Mouse (Mus musculus): ENCODE measurements around the gene Ovol3. TPM values are rescaled to one million over a fixed set of nuclear protein-coding genes. Genes with fewer than 3 reads are reported as not detected.
A peak's percentile ranks its signal among the peaks of the same experiment; 100 is the strongest.
"Not testable (repeated sequence)": the region's sequence is repeated elsewhere in the genome, so short reads cannot be mapped to it uniquely, and the experiment has no call there.

Ovol3 gene
- polyA plus RNA-seq, 1 experiment from 2014 or later = not detected

DNA sequence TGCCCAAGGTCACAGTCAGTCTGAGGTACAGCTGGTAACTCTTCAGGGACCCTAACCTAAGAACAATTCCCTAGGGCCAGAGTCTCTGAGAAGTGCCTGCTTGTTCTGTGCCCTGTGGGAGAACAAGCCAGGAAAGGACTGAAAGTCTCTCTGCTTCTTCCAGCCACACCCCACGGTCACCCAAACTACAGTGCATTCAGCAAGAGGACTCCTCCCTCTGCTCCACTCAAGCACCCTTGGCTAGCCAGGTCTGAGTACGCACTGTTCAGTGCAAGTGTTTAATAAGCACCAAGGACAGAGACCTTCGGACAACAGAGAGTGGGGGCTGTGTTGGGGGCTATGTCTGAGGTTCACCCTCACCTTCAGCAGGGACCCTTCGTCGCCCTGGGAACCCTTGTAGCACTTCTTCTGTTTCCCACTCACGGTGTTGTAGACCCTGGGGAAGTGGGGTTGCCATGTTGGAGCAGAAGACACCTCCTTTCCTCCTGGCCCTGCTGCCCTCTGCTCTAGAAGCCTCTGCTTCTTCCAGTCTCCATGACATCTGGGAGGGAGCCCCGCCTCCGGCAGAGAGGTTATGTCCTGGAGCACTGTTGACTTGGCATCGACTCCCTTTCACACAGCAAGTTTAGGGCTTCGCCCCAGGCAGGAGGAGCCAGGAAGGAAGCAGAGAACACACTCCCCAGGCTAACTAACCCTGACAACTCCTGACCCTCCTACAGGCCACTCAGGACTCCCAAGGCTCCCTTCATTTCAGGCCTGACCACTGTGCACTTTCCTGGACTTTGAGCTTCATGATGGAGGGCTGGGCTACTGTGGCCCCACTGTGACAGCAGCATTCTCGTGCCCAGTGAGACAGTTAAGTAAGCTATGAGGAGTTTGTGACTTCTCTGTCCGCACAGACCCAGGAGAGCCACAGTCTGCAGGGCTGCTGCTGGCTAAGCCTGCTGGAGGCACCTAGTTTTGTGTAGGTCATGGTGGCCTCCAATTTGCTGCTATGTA lies 16.7 kb upstream of the Ovol3 start:
- Histone ChIP-seq H3K27ac (peak overlapping the region; percentile 13; the same call in 1 of the 2 replicates), H3K9me3 (no peaks in the 10 kb centered on the region), H3K4me1 (no peaks in the 10 kb centered on the region), H3K36me3 (replicated peaks) (peaks cover 59% of the 10 kb centered on the region), H3K4me2 (no peak overlapping the region), H3K27me3 (no peaks in the 10 kb centered on the region), H3K4me3 (replicated peaks) (no peak overlapping the region), H3K9ac (no peak overlapping the region)
- no peak for ATAC-seq (ENCODE audit: low FRiP score)
- WGBS = 89% methylated on average over 12 of the region's 12 CpGs

DNA sequence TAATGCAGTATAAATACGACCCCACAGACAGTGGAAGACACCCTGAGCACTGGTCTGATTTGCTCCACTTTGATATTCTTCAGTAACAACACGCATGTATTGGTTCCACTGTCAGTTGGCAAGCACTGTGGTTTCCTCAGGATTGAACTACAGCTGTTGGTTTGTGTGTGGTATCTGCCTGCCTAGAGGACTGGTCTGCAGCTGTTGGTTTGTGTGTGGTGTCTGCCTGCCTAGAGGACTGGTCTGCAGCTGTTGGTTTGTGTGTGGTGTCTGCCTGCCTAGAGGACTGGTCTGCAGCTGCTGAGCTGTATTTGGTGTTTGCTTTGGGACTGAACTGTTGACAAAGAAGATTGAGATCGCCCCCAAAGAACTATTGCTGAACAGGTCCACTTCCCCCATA lies 1.8 kb upstream of the Ovol3 start:
- not testable (repeated sequence) for H3K27ac ChIP-seq; H3K4me2 ChIP-seq; H3K4me3 ChIP-seq (replicated peaks); H3K27me3 ChIP-seq; ATAC-seq (ENCODE audit: low FRiP score); H3K9ac ChIP-seq; H3K9me3 ChIP-seq
- 91% methylated on average over 3 of the region's 3 CpGs for WGBS
- H3K36me3 ChIP-seq (replicated peaks) = peaks cover 49% of the 10 kb centered on the region
- peaks cover 11% of the 10 kb centered on the region for H3K4me1 ChIP-seq

DNA sequence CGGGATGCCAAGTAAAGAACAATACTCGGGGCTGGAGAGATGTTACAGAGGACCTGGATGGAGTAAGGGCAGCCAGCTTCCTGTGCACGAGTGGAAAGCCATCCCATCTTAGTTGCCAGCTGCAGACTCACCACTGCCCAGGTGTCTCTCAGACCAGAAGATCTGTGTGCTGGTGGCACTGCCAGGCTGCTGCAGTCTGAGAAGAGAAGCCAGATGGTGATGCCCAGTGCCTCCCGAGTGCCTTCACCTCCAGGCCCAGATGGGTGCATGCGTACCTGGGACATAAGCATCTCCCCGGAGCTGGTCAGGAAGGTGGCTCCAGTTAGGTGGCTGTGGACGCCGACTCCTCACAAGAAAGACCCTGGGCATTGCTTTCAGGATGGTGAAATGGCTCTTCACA lies 434 bp downstream of the Ovol3 start:
- H3K4me3 ChIP-seq (replicated peaks) = no peak overlapping the region
- no peak overlapping the region for H3K4me2 ChIP-seq
- H3K9ac ChIP-seq = no peak overlapping the region
- 95% methylated on average over 8 of the region's 8 CpGs for WGBS
- no peaks in the 10 kb centered on the region for H3K9me3 ChIP-seq
- peaks cover 20% of the 10 kb centered on the region for H3K4me1 ChIP-seq
- ATAC-seq (ENCODE audit: low FRiP score) = no peak
- H3K27me3 ChIP-seq = no peaks in the 10 kb centered on the region
- peaks cover 27% of the 10 kb centered on the region for H3K36me3 ChIP-seq (replicated peaks)
- no peak overlapping the region for H3K27ac ChIP-seq

DNA sequence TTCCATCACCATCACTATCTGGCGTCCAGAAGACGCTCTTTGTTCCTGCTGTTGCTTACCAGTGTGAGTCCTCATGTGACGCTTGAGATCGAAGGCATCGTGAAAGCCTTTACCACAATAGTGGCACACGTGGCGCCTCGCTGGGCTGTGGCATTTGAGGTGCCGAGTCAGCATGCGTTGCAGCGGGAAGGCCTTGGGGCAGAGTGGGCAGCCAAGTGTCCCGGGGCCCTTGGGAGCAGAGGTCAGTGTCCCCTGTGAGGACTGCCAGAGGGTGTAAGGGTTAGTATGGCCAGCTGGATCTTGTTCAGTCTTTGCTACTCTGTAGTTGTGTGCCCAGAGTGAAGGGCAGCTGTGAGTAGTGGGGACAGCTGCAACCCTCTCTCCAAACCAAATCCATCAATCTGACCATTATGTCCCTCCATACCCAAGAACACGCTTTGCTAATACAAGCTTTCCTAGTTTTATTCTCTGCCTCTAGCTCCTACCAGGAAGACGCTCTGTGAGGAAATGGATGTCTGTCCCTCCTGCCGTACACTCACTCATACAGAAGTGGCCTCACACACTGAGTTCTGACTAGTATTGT lies 1.2 kb downstream of the Ovol3 start:
- Histone ChIP-seq H3K9ac (no peak overlapping the region), H3K4me3 (replicated peaks) (no peak overlapping the region), H3K4me1 (peaks cover 20% of the 10 kb centered on the region), H3K27ac (no peak overlapping the region), H3K9me3 (no peaks in the 10 kb centered on the region), H3K27me3 (no peaks in the 10 kb centered on the region), H3K36me3 (replicated peaks) (peaks cover 27% of the 10 kb centered on the region), H3K4me2 (no peak overlapping the region)
- 93% methylated on average over 15 of the region's 15 CpGs for WGBS
- ATAC-seq (ENCODE audit: low FRiP score) = no peak

DNA sequence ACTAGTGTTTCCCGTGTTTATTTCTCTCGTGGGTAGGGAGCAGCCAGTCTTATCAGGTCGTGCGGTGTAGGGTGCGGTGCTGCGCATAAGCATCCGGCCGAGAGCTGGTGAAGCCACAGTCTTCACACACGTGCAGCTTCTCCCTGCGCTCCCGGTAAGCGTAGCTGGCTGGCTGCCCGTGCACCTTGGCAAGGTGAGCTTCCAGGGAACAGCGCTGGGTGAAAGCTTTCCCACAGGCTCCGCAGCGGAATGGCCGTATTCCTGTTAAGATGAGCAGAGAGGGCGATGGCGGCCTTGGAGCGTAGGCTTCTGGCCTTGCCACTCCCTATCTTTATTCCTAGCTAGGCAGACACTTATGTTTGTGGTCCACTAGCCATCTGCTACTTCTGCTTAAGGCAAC lies 2.1 kb downstream of the Ovol3 start:
- Histone ChIP-seq H3K4me2 (peak overlapping the region; percentile 67), H3K9me3 (no peaks in the 10 kb centered on the region), H3K27ac (no peak overlapping the region), H3K36me3 (replicated peaks) (peaks cover 27% of the 10 kb centered on the region), H3K27me3 (no peaks in the 10 kb centered on the region), H3K9ac (0 out of 2 replicates have a peak overlapping the region, but pooled peaks have one; percentile 17), H3K4me1 (peaks cover 20% of the 10 kb centered on the region), H3K4me3 (replicated peaks) (peak overlapping the region; percentile 74)
- no peak for ATAC-seq (ENCODE audit: low FRiP score)
- WGBS = 91% methylated on average over 20 of the region's 20 CpGs

DNA sequence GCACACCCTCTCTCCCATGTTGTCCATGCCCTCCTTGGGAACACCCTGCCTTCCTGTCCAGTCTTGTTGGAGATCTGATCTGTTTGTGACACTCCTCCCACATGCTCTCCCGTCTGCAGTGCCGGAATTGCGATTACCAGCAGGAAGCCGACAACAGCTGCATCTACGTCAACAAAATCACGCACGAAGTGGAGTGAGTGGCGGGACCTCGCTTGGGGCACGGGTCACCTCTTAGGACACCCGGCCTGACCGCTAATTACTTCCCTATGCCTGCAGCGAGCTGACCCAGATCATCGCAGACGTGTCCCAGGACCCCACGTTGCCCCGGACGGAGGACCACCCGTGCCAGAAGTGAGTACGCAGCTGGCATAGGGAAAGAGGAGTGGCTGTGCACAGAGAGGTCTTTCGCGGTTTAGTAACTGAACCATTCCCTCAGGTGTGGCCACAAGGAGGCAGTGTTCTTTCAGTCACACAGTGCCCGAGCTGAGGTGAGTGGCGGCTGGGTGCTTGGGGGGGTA lies 2.8 kb downstream of the Ovol3 start:
- Histone ChIP-seq H3K4me1 (peaks cover 20% of the 10 kb centered on the region), H3K9ac (peak overlapping the region; percentile 75), H3K4me2 (peak overlapping the region; percentile 67), H3K36me3 (replicated peaks) (peaks cover 34% of the 10 kb centered on the region), H3K4me3 (replicated peaks) (peak overlapping the region; percentile 74), H3K27ac (peak overlapping the region; percentile 96), H3K9me3 (no peaks in the 10 kb centered on the region), H3K27me3 (no peaks in the 10 kb centered on the region)
- 4% methylated on average over 24 of the region's 24 CpGs for WGBS
- no peak for ATAC-seq (ENCODE audit: low FRiP score)

DNA sequence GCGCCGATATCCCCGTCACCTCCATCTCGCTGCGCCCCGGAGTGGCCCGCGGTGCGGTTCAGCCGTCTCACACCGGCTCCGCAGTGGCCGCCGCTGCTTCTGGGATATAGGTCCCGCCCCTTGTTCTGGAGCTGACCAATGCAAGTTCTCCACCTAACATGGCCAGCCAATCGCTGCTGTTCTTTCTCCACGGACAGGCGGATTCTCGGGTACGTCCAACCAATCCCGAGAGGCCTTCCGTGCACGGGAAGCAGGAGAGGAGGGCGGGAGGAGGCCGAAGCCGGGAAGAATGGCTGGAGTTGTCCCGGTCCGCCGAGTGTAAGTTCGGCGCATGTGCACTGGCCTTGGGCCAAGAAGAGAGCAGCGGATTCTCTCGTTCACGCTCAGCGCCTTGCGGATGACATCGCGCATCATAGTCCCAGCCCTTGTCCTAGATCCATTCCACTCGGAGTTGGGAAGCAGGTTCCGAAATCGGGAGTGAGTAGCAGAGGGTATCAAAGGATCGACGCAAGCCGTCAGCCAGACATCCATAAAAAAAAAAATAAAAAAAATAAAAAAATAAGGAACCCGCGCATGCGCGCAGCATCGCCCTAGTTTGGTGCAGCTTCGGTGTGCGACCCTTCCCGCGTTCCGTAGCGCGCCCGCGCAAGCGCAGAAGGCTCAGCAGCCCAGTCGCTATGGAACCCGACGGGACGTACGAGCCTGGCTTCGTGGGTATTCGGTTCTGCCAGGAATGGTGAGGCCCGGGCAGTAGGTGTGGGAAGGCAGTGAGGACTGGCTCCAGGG lies 3.7 kb downstream of the Ovol3 start, which contains the start of the genes Polr2i and Tbcb:
TSS of gene Polr2i (plus strand) at position 280 of the 786 bp plus-strand sequence.
TSS of gene Tbcb (minus strand) at position 604 of the 786 bp plus-strand sequence.
- Histone ChIP-seq H3K9ac (peak within 1 kb of the TSS; percentile 75), H3K9me3 (no peaks in the 10 kb centered on the region), H3K4me1 (peaks cover 20% of the 10 kb centered on the region), H3K4me3 (replicated peaks) (peak within 1 kb of the TSS; percentile 74), H3K36me3 (replicated peaks) (peaks cover 43% of the 10 kb centered on the region), H3K27ac (peak within 1 kb of the TSS; percentile 96), H3K27me3 (no peaks in the 10 kb centered on the region), H3K4me2 (peak within 1 kb of the TSS; percentile 83)
- ATAC-seq (ENCODE audit: low FRiP score) = peak; percentile 96
- WGBS = 0% methylated on average over 67 of the region's 67 CpGs

DNA sequence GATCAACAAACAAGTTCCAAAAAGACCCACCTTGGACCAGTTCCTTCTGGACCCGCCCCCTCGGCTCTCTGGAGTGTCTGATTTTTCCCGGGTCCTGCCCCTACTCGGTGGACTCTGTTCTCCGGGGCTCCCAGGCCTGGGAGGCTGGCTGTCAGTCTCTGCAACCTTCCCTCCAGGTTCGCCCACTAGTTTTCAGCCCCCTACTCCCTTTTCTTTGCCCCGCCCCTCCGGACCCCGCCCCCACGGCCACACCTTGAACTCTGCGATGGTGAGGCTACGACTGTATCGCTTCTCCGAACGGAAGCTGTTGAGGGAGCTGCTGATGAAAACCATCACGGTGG lies 4.2 kb downstream of the Ovol3 start:
- H3K4me2 ChIP-seq = peak overlapping the region; percentile 83
- under 1% methylated on average over 16 of the region's 16 CpGs for WGBS
- peaks cover 48% of the 10 kb centered on the region for H3K36me3 ChIP-seq (replicated peaks)
- no peak; the same call in none of the 2 replicates for ATAC-seq (ENCODE audit: low FRiP score)
- H3K9ac ChIP-seq = peak overlapping the region; percentile 73
- H3K9me3 ChIP-seq = no peaks in the 10 kb centered on the region
- peak overlapping the region; percentile 74 for H3K4me3 ChIP-seq (replicated peaks)
- H3K27ac ChIP-seq = peak overlapping the region; percentile 96
- H3K27me3 ChIP-seq = no peaks in the 10 kb centered on the region
- H3K4me1 ChIP-seq = peaks cover 20% of the 10 kb centered on the region

DNA sequence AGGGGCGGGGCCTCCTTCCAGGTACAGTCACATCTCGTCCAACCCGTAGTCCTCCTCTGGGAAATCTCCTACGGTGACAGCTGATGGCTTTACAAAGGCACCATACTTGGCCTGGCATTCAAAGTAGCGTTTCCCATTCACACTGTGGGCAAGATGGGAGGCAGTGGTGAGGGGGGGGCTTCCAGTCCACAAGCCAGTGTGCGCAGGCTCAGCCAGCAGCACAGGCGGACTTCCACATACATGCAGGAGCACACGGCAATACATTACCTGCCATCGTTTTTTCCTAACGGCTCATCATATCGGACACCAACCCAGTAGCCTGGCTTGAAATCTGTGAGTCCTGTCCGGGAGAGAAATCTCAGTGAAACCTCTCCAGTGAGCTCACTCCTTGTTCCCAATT lies 11.3 kb downstream of the Ovol3 start:
- Histone ChIP-seq H3K9ac (no peak overlapping the region), H3K4me3 (replicated peaks) (no peak overlapping the region), H3K9me3 (no peaks in the 10 kb centered on the region), H3K4me1 (peaks cover 11% of the 10 kb centered on the region), H3K27me3 (no peaks in the 10 kb centered on the region), H3K4me2 (no peak overlapping the region), H3K27ac (no peak overlapping the region), H3K36me3 (replicated peaks) (peaks cover 52% of the 10 kb centered on the region)
- no peak for ATAC-seq (ENCODE audit: low FRiP score)
- 96% methylated on average over 12 of the region's 12 CpGs for WGBS

DNA sequence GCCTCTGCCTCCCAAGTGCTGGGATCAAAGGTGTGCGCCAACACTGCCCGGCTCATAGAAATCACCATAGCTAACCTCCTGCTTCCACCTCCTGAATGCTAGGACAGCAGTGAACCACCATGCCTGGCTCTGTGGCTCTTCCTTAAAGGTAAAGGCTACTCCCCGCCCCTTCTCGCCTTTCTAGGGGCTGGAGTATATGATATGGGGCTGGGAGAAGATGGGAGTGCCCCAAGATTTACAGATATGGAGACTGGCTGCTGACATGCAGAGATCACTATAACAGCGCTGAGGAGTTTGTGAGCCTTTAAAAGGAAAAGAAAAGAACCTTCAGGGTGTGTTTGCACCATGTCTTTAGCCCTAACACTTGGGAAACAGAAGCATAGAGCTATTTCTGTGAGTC lies 13.3 kb downstream of the Ovol3 start:
- H3K4me1 ChIP-seq = peaks cover 15% of the 10 kb centered on the region
- no peaks in the 10 kb centered on the region for H3K9me3 ChIP-seq
- 89% methylated on average over 5 of the region's 5 CpGs for WGBS
- H3K36me3 ChIP-seq (replicated peaks) = peaks cover 41% of the 10 kb centered on the region
- no peak overlapping the region for H3K4me2 ChIP-seq
- no peak overlapping the region for H3K9ac ChIP-seq
- H3K27ac ChIP-seq = no peak overlapping the region
- no peak overlapping the region for H3K4me3 ChIP-seq (replicated peaks)
- ATAC-seq (ENCODE audit: low FRiP score) = no peak
- no peaks in the 10 kb centered on the region for H3K27me3 ChIP-seq

DNA sequence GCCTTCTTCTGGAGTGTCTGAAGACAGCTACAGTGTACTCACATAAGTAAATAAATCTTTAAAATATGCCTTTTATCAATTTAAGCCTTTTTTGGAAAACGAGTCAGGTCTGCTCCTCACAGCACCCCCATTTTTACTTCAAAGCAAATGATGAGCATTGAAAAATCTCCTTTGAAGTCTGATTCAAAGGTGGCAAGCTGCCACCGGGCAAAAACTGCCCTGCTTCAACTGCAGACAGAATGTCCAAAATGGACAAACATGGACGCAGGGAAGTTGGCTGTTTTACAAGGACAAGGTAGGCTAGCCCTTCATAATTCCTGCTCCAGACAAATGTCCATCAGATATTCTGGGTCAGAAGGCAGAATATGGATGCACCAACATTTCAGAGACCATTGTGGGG lies 14.1 kb downstream of the Ovol3 start:
- Histone ChIP-seq H3K27ac (no peak overlapping the region), H3K27me3 (no peaks in the 10 kb centered on the region), H3K36me3 (replicated peaks) (peaks cover 33% of the 10 kb centered on the region), H3K9ac (no peak overlapping the region), H3K4me2 (no peak overlapping the region), H3K4me1 (peaks cover 15% of the 10 kb centered on the region), H3K9me3 (no peaks in the 10 kb centered on the region), H3K4me3 (replicated peaks) (no peak overlapping the region)
- ATAC-seq (ENCODE audit: low FRiP score) = no peak
- WGBS = 94% methylated on average over 3 of the region's 3 CpGs

DNA sequence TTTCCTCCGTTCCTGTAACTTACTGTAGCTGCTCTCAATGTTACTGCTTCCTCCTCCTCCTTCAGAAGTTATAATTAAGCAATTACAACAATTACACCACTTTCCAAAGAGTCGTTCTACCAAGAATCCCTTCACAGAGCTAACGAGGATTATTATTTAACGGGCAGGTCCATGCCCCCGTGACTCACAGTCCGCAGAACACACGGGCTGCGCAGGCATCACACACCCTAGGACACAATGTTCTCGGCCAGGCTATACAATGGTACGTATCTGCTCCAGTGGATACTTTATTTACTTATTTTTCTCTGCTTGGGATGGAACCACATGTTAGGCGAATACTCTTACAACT lies 15.5 kb downstream of the Ovol3 start:
- no peak overlapping the region for H3K27ac ChIP-seq
- H3K4me3 ChIP-seq (replicated peaks) = peak overlapping the region; percentile 38
- H3K36me3 ChIP-seq (replicated peaks) = peaks cover 22% of the 10 kb centered on the region

More for the DNA sequence above, 15.5 kb downstream of the Ovol3 start:
- 22% methylated on average over 11 of the region's 11 CpGs for WGBS
- no peak for ATAC-seq (ENCODE audit: low FRiP score)
- H3K4me2 ChIP-seq = peak overlapping the region; percentile 71
- H3K9ac ChIP-seq = peak overlapping the region; percentile 51
- H3K4me1 ChIP-seq = peaks cover 15% of the 10 kb centered on the region
- no peaks in the 10 kb centered on the region for H3K27me3 ChIP-seq
- H3K9me3 ChIP-seq = no peaks in the 10 kb centered on the region
